Mouse (Mus musculus) erythroid progenitor cell, adult 5-6 weeks (primary cell): ENCODE measurements at regions not wholly inside any gene's neighbourhood (a gene's known extent, or its start where the extent isn't known, plus 50 kb on each side); places are given as distances from the start of the nearest gene placed in this dataset.

Source experiments
- ATAC-seq: replicated peaks from 2 replicates; pipeline ENCODE4 v1.8.0; 2016; ENCODE audit warnings: moderate number of reproducible peaks, mild to moderate bottlenecking, moderate TSS enrichment, inconsistent platforms; ENCODE audit not compliant: poor library complexity, low FRiP score, severe bottlenecking

- no peak for ATAC-seq
Observed at GRCm38 (mm10) chr1:73374531-73375375, 359.0 kb upstream of the Tnp1 start.

GRCm38 (mm10) chr1:73368222-73368621, 352.5 kb upstream of the Tnp1 start:
- ATAC-seq = no peak

GRCm38 (mm10) chr1:73365842-73366241, 350.1 kb upstream of the Tnp1 start:
- ATAC-seq = no peak

GRCm38 (mm10) chr1:73364300-73364683, 348.6 kb upstream of the Tnp1 start:
- no peak for ATAC-seq

GRCm38 (mm10) chr1:73363549-73364299, 348.0 kb upstream of the Tnp1 start:
- ATAC-seq = no peak

GRCm38 (mm10) chr1:73362122-73362521, 346.4 kb upstream of the Tnp1 start:
- ATAC-seq = no peak

- no peak for ATAC-seq
Observed at GRCm38 (mm10) chr1:73361300-73361699, 345.6 kb upstream of the Tnp1 start.

GRCm38 (mm10) chr1:73354447-73354846, 338.7 kb upstream of the Tnp1 start:
- no peak for ATAC-seq

- ATAC-seq = no peak
Observed at GRCm38 (mm10) chr1:73348476-73348875, 332.8 kb upstream of the Tnp1 start.

- ATAC-seq = no peak
Observed at GRCm38 (mm10) chr1:73344587-73344986, 328.9 kb upstream of the Tnp1 start.

GRCm38 (mm10) chr1:73341911-73342310, 326.2 kb upstream of the Tnp1 start:
- no peak for ATAC-seq

- ATAC-seq = no peak
Observed at GRCm38 (mm10) chr1:73337401-73337800, 321.7 kb upstream of the Tnp1 start.

- no peak for ATAC-seq
Observed at GRCm38 (mm10) chr1:73309556-73309955, 293.8 kb upstream of the Tnp1 start.

GRCm38 (mm10) chr1:73308420-73308819, 292.7 kb upstream of the Tnp1 start:
- ATAC-seq = no peak

- no peak for ATAC-seq
Observed at GRCm38 (mm10) chr1:73307194-73307593, 291.5 kb upstream of the Tnp1 start.

GRCm38 (mm10) chr1:73299978-73300688, 284.4 kb upstream of the Tnp1 start:
- no peak for ATAC-seq

- ATAC-seq = no peak
Observed at GRCm38 (mm10) chr1:73285342-73285741, 269.6 kb upstream of the Tnp1 start.

- no peak for ATAC-seq
Observed at GRCm38 (mm10) chr1:73274480-73274879, 258.8 kb upstream of the Tnp1 start.

- no peak for ATAC-seq
Observed at GRCm38 (mm10) chr1:73270787-73271391, 255.2 kb upstream of the Tnp1 start.

GRCm38 (mm10) chr1:73269051-73269755, 253.5 kb upstream of the Tnp1 start:
- ATAC-seq = no peak
